Mouse (Mus musculus): Measurements from ENCODE around the gene H3f3b.

GRCm38 (mm10) chr11:116041833-116042232 is 14.1 kb upstream of the H3f3b start:
- TF ChIP-seq POLR2A (IDR thresholded peaks at IDR 0.05; ENCODE audit: extremely low read depth, insufficient read depth, low read length) (no peak), CTCF (IDR thresholded peaks at IDR 0.05; ENCODE audit: extremely low read depth, insufficient read depth, low read length) (no peak)
